Mouse (Mus musculus): Measurements from ENCODE around the gene Gm45234.

Gm45234 gene

DNA sequence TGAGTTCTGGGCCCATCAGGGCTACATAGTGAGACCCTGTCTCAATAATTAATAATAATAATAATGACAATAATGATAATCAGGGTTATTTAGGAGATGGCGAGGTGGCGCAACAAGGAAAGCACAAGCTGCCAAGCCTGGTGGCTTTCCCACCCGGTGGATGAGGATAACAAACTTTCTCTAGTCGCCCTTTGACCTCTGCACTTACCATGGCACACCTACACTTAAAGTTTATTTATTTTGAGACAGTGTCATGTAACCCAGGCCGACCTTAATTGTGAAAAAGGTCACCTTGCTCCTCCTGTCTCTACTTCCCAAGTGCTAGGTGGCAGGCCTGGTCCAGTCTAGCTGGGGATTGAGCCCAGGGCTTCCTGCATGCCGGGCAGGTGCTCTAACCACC, 57.1 kb downstream of the Gm45234 start:
- in situ Hi-C loops (cut with MboI; ENCODE audit: low pct_unique_long_range_greater_than_20kb in 1 of 2, low sequenced_read_pairs in 2 of 2, unreplicated experiment in 1 of 2): no loop called here

DNA sequence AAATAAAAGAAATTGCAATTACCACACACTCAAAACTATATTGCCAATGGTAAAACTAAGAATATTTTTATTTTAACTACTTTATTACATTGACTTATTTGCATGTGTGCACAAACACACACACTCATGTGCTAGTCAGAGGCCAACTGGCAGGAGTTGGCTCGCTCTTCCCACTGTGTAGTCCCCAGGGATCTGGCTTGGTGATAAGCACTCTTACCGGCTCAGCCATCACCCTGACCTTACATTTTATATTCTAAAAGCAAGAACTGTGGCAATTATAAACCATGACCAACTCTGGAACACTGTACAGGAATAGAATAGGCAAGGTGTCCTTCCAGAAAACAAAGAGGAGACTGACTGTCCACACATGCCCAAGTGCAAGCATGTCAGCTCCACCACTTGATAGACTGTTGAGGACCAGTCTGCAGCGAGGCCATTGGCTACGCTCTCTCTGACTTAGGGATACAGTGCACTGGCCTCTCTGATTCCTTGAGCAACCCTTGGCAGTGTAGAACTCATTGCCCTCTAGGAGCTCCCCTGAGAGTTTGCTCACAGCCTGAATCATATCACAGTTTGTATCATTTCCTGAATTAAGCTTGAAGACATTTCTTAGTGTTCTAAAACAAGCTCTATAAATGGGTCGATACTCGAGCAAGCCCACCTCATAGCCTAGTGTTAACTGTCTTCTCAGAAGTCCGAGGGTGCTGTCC, 59.2 kb downstream of the Gm45234 start:
- in situ Hi-C loops (cut with MboI; ENCODE audit: low pct_unique_long_range_greater_than_20kb in 1 of 2, low sequenced_read_pairs in 2 of 2, unreplicated experiment in 1 of 2): no loop called here

DNA sequence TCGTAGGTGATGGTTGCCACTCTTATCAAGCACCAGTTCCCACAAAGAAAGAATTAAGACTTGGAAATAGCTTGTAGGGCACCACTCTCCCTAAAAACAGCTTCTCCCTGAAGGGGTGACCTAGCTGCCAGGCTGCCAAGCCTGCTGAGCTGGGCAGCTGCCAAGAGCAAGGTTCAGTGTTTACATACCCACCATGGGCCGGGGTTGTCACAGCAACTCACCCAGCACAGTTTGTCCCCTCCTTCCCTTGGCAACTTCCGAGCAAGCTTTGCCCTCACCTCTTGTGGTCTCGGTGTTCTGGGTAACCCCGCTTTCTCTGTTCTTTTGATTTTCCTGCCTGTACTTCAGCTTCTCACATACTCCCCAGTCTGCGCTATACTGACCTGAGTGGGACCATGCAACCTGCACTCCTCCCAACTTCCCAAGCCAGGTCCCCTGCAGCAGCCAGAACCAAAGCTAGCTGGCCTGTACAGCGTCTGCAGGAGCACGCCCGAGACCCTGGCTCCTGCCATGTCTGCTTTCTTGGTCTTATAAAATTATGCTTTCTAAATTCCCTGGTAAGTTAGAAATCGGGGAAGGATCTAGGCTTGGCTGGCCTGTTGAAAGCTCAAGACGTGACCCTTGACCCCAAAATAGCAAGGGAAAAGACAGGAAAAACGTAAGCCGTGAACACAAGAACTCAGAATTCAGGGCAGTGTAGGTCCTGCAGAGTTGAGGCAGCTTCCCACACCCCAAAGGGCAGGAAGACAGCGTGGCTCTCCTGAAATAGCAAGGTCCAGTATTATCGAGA, 61.5 kb downstream of the Gm45234 start:
- in situ Hi-C loops (cut with MboI; ENCODE audit: low pct_unique_long_range_greater_than_20kb in 1 of 2, low sequenced_read_pairs in 2 of 2, unreplicated experiment in 1 of 2): no loop called here

DNA sequence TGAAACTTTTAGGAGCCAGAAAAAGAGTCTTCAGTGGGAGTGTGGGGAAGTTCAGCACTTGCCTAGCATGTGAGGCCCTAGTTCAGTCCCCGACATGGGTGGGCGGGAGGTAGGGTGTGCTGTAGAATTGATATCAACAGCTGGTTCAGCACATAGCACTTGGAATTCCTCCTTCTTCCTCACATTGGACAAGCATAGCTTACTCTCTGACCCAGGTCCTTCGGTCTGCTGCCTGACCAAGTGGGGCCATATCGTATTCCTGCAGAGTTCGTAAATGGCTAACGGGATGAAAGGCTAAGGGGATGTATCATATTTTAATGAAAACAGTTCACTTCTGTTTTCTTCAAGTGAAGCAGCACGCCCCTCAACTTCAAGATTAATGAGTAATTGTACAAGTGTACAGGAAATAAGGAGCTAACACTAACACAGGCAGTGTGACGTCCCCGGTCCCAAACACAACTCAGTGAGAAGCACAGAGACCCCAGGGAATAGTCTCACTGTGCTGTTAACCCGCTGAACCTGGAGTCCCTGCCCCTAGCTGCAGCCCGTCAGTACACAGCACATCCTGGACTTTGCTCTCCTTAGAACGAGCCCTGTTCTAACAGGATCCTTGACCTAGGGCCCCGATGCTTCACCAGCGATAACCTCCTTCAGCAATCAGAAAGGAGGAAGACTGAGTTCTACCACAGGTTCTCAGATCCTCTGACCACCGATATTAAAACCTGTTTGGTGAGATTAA, 62.4 kb downstream of the Gm45234 start:
- in situ Hi-C loops (cut with MboI; ENCODE audit: low pct_unique_long_range_greater_than_20kb in 1 of 2, low sequenced_read_pairs in 2 of 2, unreplicated experiment in 1 of 2): no loop called here

DNA sequence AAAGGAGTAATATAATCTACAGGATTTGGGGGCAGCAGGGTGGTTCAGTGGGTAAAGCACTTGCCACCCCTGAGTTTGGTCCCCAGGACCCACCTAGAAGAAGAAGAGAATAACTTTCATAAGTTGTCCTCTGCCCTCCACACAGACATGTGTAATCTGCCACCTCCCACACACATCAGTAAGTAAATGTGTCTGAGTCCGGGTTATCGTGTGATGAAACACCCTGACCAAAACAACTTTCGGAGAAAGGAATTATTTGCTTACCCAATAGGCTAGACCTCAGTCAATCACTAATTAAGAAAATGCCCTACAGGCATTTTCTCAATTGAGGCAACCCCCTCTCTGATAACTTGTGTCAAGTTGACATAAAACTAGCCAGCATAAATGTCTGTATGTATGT, 65.3 kb downstream of the Gm45234 start:
- in situ Hi-C loops (cut with MboI; ENCODE audit: low pct_unique_long_range_greater_than_20kb in 1 of 2, low sequenced_read_pairs in 2 of 2, unreplicated experiment in 1 of 2): no loop called here

All from mouse embryonic stem cell (cell line).